Mouse (Mus musculus) liver, embryonic 16.5 days (tissue): ENCODE results near the gene Sema3a. TPM values are rescaled to one million over a fixed set of nuclear protein-coding genes. Genes with fewer than 3 reads are reported as not detected.

Experiments used
- ATAC-seq: fragments of 200-750 bp; cut with Nextera tagmentation; 2 replicates; pipeline ENCODE4 v1.8.0; 2017; ENCODE audit warnings: low read depth, mild to moderate bottlenecking, moderate number of reproducible peaks, moderate library complexity
- H3K27ac ChIP-seq: fragments of 300-500 bp; sonication (generic); 2 replicates; pipeline ENCODE4 v1.5.1; 2014; ENCODE audit warnings: mild to moderate bottlenecking, low read length
- H3K27me3 ChIP-seq: fragments of 300-500 bp; sonication (generic); 2 replicates; pipeline ENCODE4 v1.6.1; 2014; ENCODE audit warnings: low read depth, low read length, mixed read lengths; ENCODE audit not compliant: control insufficient read depth, insufficient read depth
- H3K36me3 ChIP-seq: fragments of 300-500 bp; sonication (generic); 2 replicates; pipeline ENCODE4 v1.6.1; 2014; ENCODE audit warnings: mild to moderate bottlenecking; ENCODE audit not compliant: control insufficient read depth, insufficient read depth
- H3K4me1 ChIP-seq: fragments of 300-500 bp; sonication (generic); 2 replicates; pipeline ENCODE4 v1.6.1; 2014; ENCODE audit warnings: low read depth, low read length, mixed read lengths; ENCODE audit not compliant: control insufficient read depth
- H3K4me2 ChIP-seq: fragments of 300-500 bp; sonication (generic); 2 replicates; pipeline ENCODE4 v1.6.1; 2014; ENCODE audit warnings: low read depth, low read length, mixed read lengths
- H3K4me3 ChIP-seq: fragments of 300-500 bp; sonication (generic); 2 replicates; pipeline ENCODE4 v1.5.1; 2014; ENCODE audit warnings: low read depth, mild to moderate bottlenecking, low read length
- H3K9ac ChIP-seq: fragments of 300-500 bp; sonication (generic); 2 replicates; pipeline ENCODE4 v1.6.1; 2014; ENCODE audit warnings: low read depth, low read length
- H3K9me3 ChIP-seq: fragments of 300-500 bp; sonication (generic); replicated peaks from 2 replicates; pipeline ENCODE4 v1.6.1; 2016; ENCODE audit warnings: low read length; ENCODE audit not compliant: control insufficient read depth
- WGBS: fragments of 180-500 bp; shearing (Covaris S2); extraction: QIAGEN DNeasy Blood & Tissue Kit; methylation state at CpG from one replicate; pipeline ENCODE4 v1.1.7; 2014; ENCODE audit not compliant: insufficient replicate concordance; 5-methylcytosine and 5-hydroxymethylcytosine counted together
- polyA plus RNA-seq: library from polyadenylated mRNA; unstranded; fragments of >200 nt; fragmentation: Nextera tagmentation; extraction: Ambion mirVana; gene quantifications from 2 replicates; pipeline ENCODE4 v1.2.1, GENCODE M21; 2015

Gene Sema3a
- polyA plus RNA-seq, 1 experiment from 2014 or later = 1.1 TPM

- ATAC-seq = no peak
- H3K36me3 ChIP-seq = no peaks in the 10 kb centered on the region
- H3K4me1 ChIP-seq = no peaks in the 10 kb centered on the region
- H3K4me3 ChIP-seq = no peak overlapping the region
- H3K9ac ChIP-seq = no peak overlapping the region
- no peaks in the 10 kb centered on the region for H3K9me3 ChIP-seq
- no peak overlapping the region for H3K27ac ChIP-seq
- no peaks in the 10 kb centered on the region for H3K27me3 ChIP-seq
- 43% methylated on average over 3 of the region's 3 CpGs for WGBS
- no peak overlapping the region for H3K4me2 ChIP-seq
Observed at GRCm38 (mm10) chr5:13263539-13263938, 138.3 kb downstream of the Sema3a start.

- Histone ChIP-seq H3K36me3 (no peaks in the 10 kb centered on the region), H3K9me3 (no peaks in the 10 kb centered on the region), H3K27ac (no peak overlapping the region), H3K9ac (no peak overlapping the region), H3K4me1 (no peaks in the 10 kb centered on the region), H3K4me2 (no peak overlapping the region), H3K27me3 (no peaks in the 10 kb centered on the region), H3K4me3 (no peak overlapping the region)
- WGBS = 68% methylated on average over 4 of the region's 4 CpGs
- ATAC-seq = no peak
Observed at GRCm38 (mm10) chr5:13312667-13313066, 187.5 kb downstream of the Sema3a start.

- H3K9me3 ChIP-seq = no peaks in the 10 kb centered on the region
Observed at GRCm38 (mm10) chr5:13313977-13314376, 188.8 kb downstream of the Sema3a start.

GRCm38 (mm10) chr5:13318728-13319429 is 193.7 kb downstream of the Sema3a start:
- WGBS = 49% methylated on average over 5 of the region's 5 CpGs
- no peak for ATAC-seq
- Histone ChIP-seq H3K4me3 (no peak overlapping the region), H3K27me3 (no peaks in the 10 kb centered on the region), H3K9ac (no peak overlapping the region), H3K27ac (no peak overlapping the region), H3K4me1 (no peaks in the 10 kb centered on the region), H3K4me2 (no peak overlapping the region), H3K9me3 (no peaks in the 10 kb centered on the region), H3K36me3 (no peaks in the 10 kb centered on the region)

More at GRCm38 (mm10) chr5:13313977-13314376, 188.8 kb downstream of the Sema3a start:
- no peak overlapping the region for H3K4me3 ChIP-seq
- no peaks in the 10 kb centered on the region for H3K36me3 ChIP-seq
- WGBS = 64% methylated on average over 6 of the region's 6 CpGs
- H3K4me2 ChIP-seq = no peak overlapping the region
- no peak overlapping the region for H3K27ac ChIP-seq
- no peaks in the 10 kb centered on the region for H3K27me3 ChIP-seq
- H3K9ac ChIP-seq = no peak overlapping the region
- ATAC-seq = no peak
- no peaks in the 10 kb centered on the region for H3K4me1 ChIP-seq

- no peak overlapping the region for H3K27ac ChIP-seq
- ATAC-seq = no peak
- H3K27me3 ChIP-seq = no peaks in the 10 kb centered on the region
- WGBS = 66% methylated on average over 3 of the region's 3 CpGs
- no peak overlapping the region for H3K9ac ChIP-seq
- H3K4me3 ChIP-seq = no peak overlapping the region
- no peaks in the 10 kb centered on the region for H3K9me3 ChIP-seq
- no peaks in the 10 kb centered on the region for H3K4me1 ChIP-seq
- H3K4me2 ChIP-seq = no peak overlapping the region
- no peaks in the 10 kb centered on the region for H3K36me3 ChIP-seq
Observed at GRCm38 (mm10) chr5:13320138-13320537, 194.9 kb downstream of the Sema3a start.

- WGBS = 62% methylated on average over 5 of the region's 5 CpGs
- no peaks in the 10 kb centered on the region for H3K4me1 ChIP-seq
- H3K4me2 ChIP-seq = no peak overlapping the region
- no peak for ATAC-seq
- no peak overlapping the region for H3K27ac ChIP-seq
- H3K9me3 ChIP-seq = no peaks in the 10 kb centered on the region
- H3K36me3 ChIP-seq = no peaks in the 10 kb centered on the region
- no peaks in the 10 kb centered on the region for H3K27me3 ChIP-seq
- H3K4me3 ChIP-seq = no peak overlapping the region
- no peak overlapping the region for H3K9ac ChIP-seq
Observed at GRCm38 (mm10) chr5:13327281-13327680, 202.1 kb downstream of the Sema3a start.

- 54% methylated on average over 2 of the region's 2 CpGs for WGBS
- Histone ChIP-seq H3K27me3 (no peaks in the 10 kb centered on the region), H3K27ac (no peak overlapping the region), H3K9ac (no peak overlapping the region), H3K36me3 (no peaks in the 10 kb centered on the region), H3K4me3 (no peak overlapping the region), H3K4me1 (no peaks in the 10 kb centered on the region), H3K9me3 (no peaks in the 10 kb centered on the region), H3K4me2 (no peak overlapping the region)
- no peak for ATAC-seq
Observed at GRCm38 (mm10) chr5:13331412-13331811, 206.2 kb downstream of the Sema3a start.

GRCm38 (mm10) chr5:13337665-13338064 is 212.5 kb downstream of the Sema3a start:
- Histone ChIP-seq H3K4me2 (no peak overlapping the region), H3K27me3 (no peaks in the 10 kb centered on the region), H3K9me3 (no peaks in the 10 kb centered on the region), H3K4me1 (no peaks in the 10 kb centered on the region), H3K4me3 (no peak overlapping the region), H3K27ac (no peak overlapping the region), H3K9ac (no peak overlapping the region), H3K36me3 (no peaks in the 10 kb centered on the region)
- 53% methylated on average over 1 of the region's 1 CpGs for WGBS
- ATAC-seq = no peak

- H3K4me2 ChIP-seq = no peak overlapping the region
- 70% methylated on average over 4 of the region's 4 CpGs for WGBS
- no peak overlapping the region for H3K9ac ChIP-seq
- H3K9me3 ChIP-seq = no peaks in the 10 kb centered on the region
- H3K4me3 ChIP-seq = no peak overlapping the region
- H3K27ac ChIP-seq = no peak overlapping the region
- ATAC-seq = no peak
- no peaks in the 10 kb centered on the region for H3K27me3 ChIP-seq
- no peaks in the 10 kb centered on the region for H3K4me1 ChIP-seq
- H3K36me3 ChIP-seq = no peaks in the 10 kb centered on the region
Observed at GRCm38 (mm10) chr5:13347068-13347467, 221.9 kb downstream of the Sema3a start.
